ENCODE assay signal across 8 mouse cellular contexts in genomic region chr11:104195791-104196190, GRCm38 (mm10). TPM values are rescaled to one million over a fixed set of nuclear protein-coding genes. Genes with fewer than 3 reads are reported as not detected.
A peak's percentile ranks its signal among the peaks of the same experiment; 100 is the strongest.
DNase-seq lines count a peak whose midpoint lies in the region; ATAC-seq and TF ChIP-seq lines count a peak whose summit lies in the region.

No protein-coding gene starts in this region.

- H3K4me2 ChIP-seq in limb, embryonic 11.5 days (ENCODE audit: low read depth, severe bottlenecking), result no peak overlapping the region
- no peak overlapping the region for H3K4me2 ChIP-seq in stomach, embryonic 16.5 days (ENCODE audit: low read depth, low read length)

- no peak overlapping the region for H3K27ac ChIP-seq in gastrocnemius, adult 2 months
- H3K27ac ChIP-seq in kidney, adult 2 months (ENCODE audit: insufficient read depth, low read depth, low read length), result no peak overlapping the region
- H3K27ac ChIP-seq in limb, embryonic 11.5 days (replicated peaks; ENCODE audit: low read depth, low read length), result no peak overlapping the region
- no peak overlapping the region for H3K27ac ChIP-seq in stomach, embryonic 16.5 days (ENCODE audit: low read length)

- H3K9me3 ChIP-seq in limb, embryonic 11.5 days (ENCODE audit: control insufficient read depth, low read length), result no peaks in the 10 kb centered on the region
- no peaks in the 10 kb centered on the region for H3K9me3 ChIP-seq in stomach, embryonic 16.5 days (replicated peaks; ENCODE audit: control insufficient read depth, low read length)

- 11% methylated on average over 9 of the region's 9 CpGs for WGBS in kidney, adult 2 months
- 7% methylated on average over 9 of the region's 9 CpGs for WGBS in limb, embryonic 11.5 days
- WGBS in stomach, embryonic 16.5 days, result 7% methylated on average over 9 of the region's 9 CpGs

- H3K4me1 ChIP-seq in kidney, adult 2 months (ENCODE audit: control insufficient read depth, insufficient read depth, low read length), result no peaks in the 10 kb centered on the region
- H3K4me1 ChIP-seq in limb, embryonic 11.5 days (ENCODE audit: control insufficient read depth, insufficient read depth, low read length), result no peaks in the 10 kb centered on the region
- H3K4me1 ChIP-seq in stomach, embryonic 16.5 days (ENCODE audit: control insufficient read depth, insufficient read depth, low read length), result no peaks in the 10 kb centered on the region

- no peak for TF ChIP-seq POLR2A in kidney, adult 2 months (IDR thresholded peaks at IDR 0.05; ENCODE audit: low read depth, low read length)

- H3K4me3 ChIP-seq in gastrocnemius, adult 2 months, result no peak overlapping the region
- H3K4me3 ChIP-seq in kidney, adult 2 months (ENCODE audit: insufficient read depth, low read depth, low read length), result no peak overlapping the region
- no peak overlapping the region for H3K4me3 ChIP-seq in limb, embryonic 11.5 days (ENCODE audit: low read depth, low read length)
- H3K4me3 ChIP-seq in stomach, embryonic 16.5 days (replicated peaks; ENCODE audit: low read length), result no peak overlapping the region

- intact Hi-C loops in gastrocnemius, adult 2 months (cut with DNase I), result loop anchor here (5.0 kb wide), 1 partner anchor 208 kb away; no protein-coding TSS in a partner anchor

- H3K27me3 ChIP-seq in kidney, adult 2 months (replicated peaks; ENCODE audit: control insufficient read depth, insufficient read depth, low read length), result no peaks in the 10 kb centered on the region
- H3K27me3 ChIP-seq in limb, embryonic 11.5 days (ENCODE audit: control insufficient read depth, insufficient read depth, low read length), result no peaks in the 10 kb centered on the region
- no peaks in the 10 kb centered on the region for H3K27me3 ChIP-seq in stomach, embryonic 16.5 days (ENCODE audit: control insufficient read depth, insufficient read depth, low read length)

- DNase-seq in 3134 (ENCODE audit: extremely low read depth, insufficient read length, low spot score) (peak; percentile 29), WW6 (ENCODE audit: low read depth, low spot score) (peak; percentile 89)
- peak; percentile 89 to 99 for DNase-seq in cerebellum, postnatal 36 days
- DNase-seq in gastrocnemius, adult 2 months, result peak; percentile 66
- DNase-seq in kidney, adult 2 months, result peak; percentile 82
- DNase-seq in limb, embryonic 11.5 days (ENCODE audit: low spot score), result peak; percentile 91

- H3K9ac ChIP-seq in limb, embryonic 11.5 days (ENCODE audit: low read length), result no peak overlapping the region
- H3K9ac ChIP-seq in stomach, embryonic 16.5 days (ENCODE audit: low read length), result no peak overlapping the region

- TF ChIP-seq CTCF in gastrocnemius, adult 2 months (IDR thresholded peaks at IDR 0.05), result peak; percentile 99
- peak; percentile 95 for TF ChIP-seq CTCF in kidney, adult 2 months (conservative IDR thresholded peaks at IDR 0.05; ENCODE audit: insufficient read depth, insufficient read length, low read depth, low read length)

- ATAC-seq in limb, embryonic 11.5 days (ENCODE audit: insufficient number of reproducible peaks, low FRiP score, low TSS enrichment, low read depth), result peak; percentile 47; the same call in 1 of the 2 replicates
- peak; percentile 85 for ATAC-seq in monocyte, adult 5-6 weeks (replicated peaks; ENCODE audit: insufficient number of reproducible peaks, low FRiP score, low TSS enrichment, poor library complexity, severe bottlenecking)
- peak; percentile 29; the same call in 1 of the 2 replicates for ATAC-seq in stomach, embryonic 16.5 days (ENCODE audit: insufficient read depth, low FRiP score)

- no peaks in the 10 kb centered on the region for H3K36me3 ChIP-seq in kidney, adult 2 months (ENCODE audit: control insufficient read depth, insufficient read depth, low read length)
- H3K36me3 ChIP-seq in limb, embryonic 11.5 days (ENCODE audit: control insufficient read depth, insufficient read depth, low read length), result no peaks in the 10 kb centered on the region
- no peaks in the 10 kb centered on the region for H3K36me3 ChIP-seq in stomach, embryonic 16.5 days (ENCODE audit: control insufficient read depth, insufficient read depth, low read length)

RNA-seq across cellular contexts. Expression of gene Sppl2c, which starts 9.7 kb away (rescaled TPM):
- total RNA-seq in gastrocnemius, adult 2 months (2021), result not detected
- 0.08 and 0.26 TPM in 2 replicates for polyA plus RNA-seq in kidney, adult 2 months (2012; rRNA removed)
- polyA plus RNA-seq in limb, embryonic 11.5 days (2014; fragmentation: Nextera tagmentation; extraction: Ambion mirVana), result not detected in 2 replicates
- not detected in 3 replicates for total RNA-seq in monocyte, adult 5-6 weeks (2017)
- polyA plus RNA-seq in stomach, embryonic 16.5 days (2015; fragmentation: Nextera tagmentation; extraction: Ambion mirVana), result not detected in 2 replicates

RNA-seq across cellular contexts. Expression of gene Mapt, which starts 35.4 kb away (rescaled TPM):
- 10 to 100 TPM; 66.3 to 79.2 TPM for total RNA-seq in gastrocnemius, adult 2 months (2021)
- polyA plus RNA-seq in kidney, adult 2 months (2012; rRNA removed), result 49.8 and 53.4 TPM in 2 replicates
- polyA plus RNA-seq in limb, embryonic 11.5 days (2014; fragmentation: Nextera tagmentation; extraction: Ambion mirVana), result 1.1 and 1.2 TPM in 2 replicates
- 0.38 TPM in 1 of 3 replicates, not detected in the others for total RNA-seq in monocyte, adult 5-6 weeks (2017)
- polyA plus RNA-seq in stomach, embryonic 16.5 days (2015; fragmentation: Nextera tagmentation; extraction: Ambion mirVana), result 13.9 and 18.7 TPM in 2 replicates

Comparison
In these comparisons a context has a peak if more than half of its experiments do, and no peak if none do; other contexts are left out.
1. DNase-seq: peak in every context shown above with its lines; median percentile 94 in cerebellum, postnatal 36 days; 91 in limb, embryonic 11.5 days; 89 in WW6; 82 in kidney, adult 2 months; 66 in gastrocnemius, adult 2 months; 29 in 3134.
2. ATAC-seq: peak in every context shown above with its lines; median percentile 85 in monocyte, adult 5-6 weeks; 47 in limb, embryonic 11.5 days; 29 in stomach, embryonic 16.5 days.